Comparison of ENCODE assay signal across 8 mouse cellular contexts in genomic region chr4:117494911-117495501, GRCm38 (mm10). TPM values are rescaled to one million over a fixed set of nuclear protein-coding genes. Genes with fewer than 3 reads are reported as not detected.
DNase-seq lines count a peak whose midpoint lies in the region; ATAC-seq lines count a peak whose summit lies in the region.

No protein-coding gene starts in this region.

- H3K9ac ChIP-seq in forebrain, embryonic 13.5 days: peak overlapping the region; percentile 66
- peak overlapping the region; percentile 58 for H3K9ac ChIP-seq in hindbrain, embryonic 16.5 days (ENCODE audit: low read depth, low read length)
- peak overlapping the region; percentile 50 for H3K9ac ChIP-seq in liver, embryonic 16.5 days (ENCODE audit: low read depth, low read length)

- ATAC-seq in forebrain, embryonic 13.5 days: no peak
- no peak; the same call in 1 of the 2 replicates for ATAC-seq in hindbrain, embryonic 16.5 days
- peak; percentile 41 for ATAC-seq in liver, embryonic 16.5 days (ENCODE audit: low read depth)

- under 1% methylated on average over 46 of the region's 47 CpGs for WGBS in forebrain, embryonic 13.5 days
- under 1% methylated on average over 44 of the region's 47 CpGs for WGBS in hindbrain, embryonic 16.5 days
- WGBS in liver, embryonic 16.5 days (ENCODE audit: insufficient replicate concordance): under 1% methylated on average over 47 of the region's 47 CpGs

- peak; percentile 28 to 49 for DNase-seq in cerebellum, postnatal 10 days
- no peak for DNase-seq in cerebellum, adult 11 months
- DNase-seq in R1 (ENCODE audit: low read depth, low spot score): peak; percentile 63
- DNase-seq in retina, postnatal 1 day: peak; percentile 69
- no peak for DNase-seq in layer of hippocampus, postnatal 14 days (ENCODE audit: low spot score in 2 of 2)

- H3K27ac ChIP-seq in forebrain, embryonic 13.5 days: peak overlapping the region; percentile 7
- H3K27ac ChIP-seq in hindbrain, embryonic 16.5 days (ENCODE audit: low read depth, low read length): peak overlapping the region; percentile 72
- H3K27ac ChIP-seq in liver, embryonic 16.5 days (ENCODE audit: low read length): no peak overlapping the region

- H3K36me3 ChIP-seq in forebrain, embryonic 13.5 days (ENCODE audit: poor library complexity, severe bottlenecking): no peaks in the 10 kb centered on the region
- no peaks in the 10 kb centered on the region for H3K36me3 ChIP-seq in hindbrain, embryonic 16.5 days (ENCODE audit: control insufficient read depth, insufficient read depth, low read length)
- no peaks in the 10 kb centered on the region for H3K36me3 ChIP-seq in liver, embryonic 16.5 days (ENCODE audit: control insufficient read depth, insufficient read depth)

- peaks cover 33% of the 10 kb centered on the region for H3K4me1 ChIP-seq in forebrain, embryonic 13.5 days
- peaks cover 29% of the 10 kb centered on the region for H3K4me1 ChIP-seq in hindbrain, embryonic 16.5 days (ENCODE audit: control insufficient read depth, insufficient read depth, low read depth, low read length)
- peaks cover 27% of the 10 kb centered on the region for H3K4me1 ChIP-seq in liver, embryonic 16.5 days (ENCODE audit: control insufficient read depth, low read depth, low read length)

- H3K4me2 ChIP-seq in forebrain, embryonic 13.5 days: peak overlapping the region; percentile 77
- peak overlapping the region; percentile 58 for H3K4me2 ChIP-seq in hindbrain, embryonic 16.5 days (ENCODE audit: low read length)
- H3K4me2 ChIP-seq in liver, embryonic 16.5 days (ENCODE audit: low read depth, low read length): peak overlapping the region; percentile 81

- no peaks in the 10 kb centered on the region for H3K9me3 ChIP-seq in forebrain, embryonic 13.5 days (replicated peaks)
- H3K9me3 ChIP-seq in hindbrain, embryonic 16.5 days (ENCODE audit: control insufficient read depth, low read length): no peaks in the 10 kb centered on the region
- no peaks in the 10 kb centered on the region for H3K9me3 ChIP-seq in liver, embryonic 16.5 days (replicated peaks; ENCODE audit: control insufficient read depth, low read length)

- H3K27me3 ChIP-seq in forebrain, embryonic 13.5 days: peaks cover 87% of the 10 kb centered on the region
- peaks cover 26% of the 10 kb centered on the region for H3K27me3 ChIP-seq in hindbrain, embryonic 16.5 days (replicated peaks; ENCODE audit: control insufficient read depth, insufficient read depth, low read length)
- H3K27me3 ChIP-seq in liver, embryonic 16.5 days (ENCODE audit: control insufficient read depth, insufficient read depth, low read depth, low read length): peaks cover 79% of the 10 kb centered on the region

- H3K4me3 ChIP-seq in forebrain, embryonic 13.5 days: peak overlapping the region; percentile 45
- peak overlapping the region; percentile 40 for H3K4me3 ChIP-seq in hindbrain, embryonic 16.5 days (ENCODE audit: low read length)
- peak overlapping the region; percentile 64 for H3K4me3 ChIP-seq in liver, embryonic 16.5 days (ENCODE audit: low read depth, low read length)

RNA-seq across cellular contexts. Expression of gene Rnf220, which starts 1.8 kb away (rescaled TPM):
- polyA plus RNA-seq in forebrain, embryonic 13.5 days (2015; fragmentation: Nextera tagmentation; extraction: Ambion mirVana): 115 and 120 TPM in 2 replicates
- 109 and 114 TPM in 2 replicates for polyA plus RNA-seq in hindbrain, embryonic 16.5 days (2015; fragmentation: Nextera tagmentation; extraction: Ambion mirVana)
- 21.5 and 21.6 TPM in 2 replicates for polyA plus RNA-seq in liver, embryonic 16.5 days (2015; fragmentation: Nextera tagmentation; extraction: Ambion mirVana)
- 100 to 1,000 TPM; 140 to 146 TPM for total RNA-seq in layer of hippocampus, postnatal 14 days (2021)

RNA-seq across cellular contexts. Expression of gene Eri3, which starts 55.2 kb away (rescaled TPM):
- 186 and 188 TPM in 2 replicates for polyA plus RNA-seq in forebrain, embryonic 13.5 days (2015; fragmentation: Nextera tagmentation; extraction: Ambion mirVana)
- polyA plus RNA-seq in hindbrain, embryonic 16.5 days (2015; fragmentation: Nextera tagmentation; extraction: Ambion mirVana): 254 and 276 TPM in 2 replicates
- polyA plus RNA-seq in liver, embryonic 16.5 days (2015; fragmentation: Nextera tagmentation; extraction: Ambion mirVana): 24.7 and 26.8 TPM in 2 replicates
- total RNA-seq in layer of hippocampus, postnatal 14 days (2021): 100 to 1,000 TPM; 217 to 218 TPM

Comparison
In these comparisons a context has a peak if more than half of its experiments do, and no peak if none do; other contexts are left out.
1. DNase-seq: peak in cerebellum, postnatal 10 days (2 of 2), R1 (single experiment) and retina, postnatal 1 day (single experiment); none in cerebellum, adult 11 months (single experiment) and layer of hippocampus, postnatal 14 days (0 of 2).
2. Peak in every context shown above with its lines, with median percentiles within 50 percentile points of each other: H3K4me2 ChIP-seq, H3K4me3 ChIP-seq and H3K9ac ChIP-seq.